Mouse (Mus musculus): Measurements from ENCODE around the gene Cyb561d2. TPM values are rescaled to one million over a fixed set of nuclear protein-coding genes. Genes with fewer than 3 reads are reported as not detected.

The Cyb561d2 gene
- 10 to 100 TPM; 16.0 to 20.4 TPM for total RNA-seq (2023)

DNA sequence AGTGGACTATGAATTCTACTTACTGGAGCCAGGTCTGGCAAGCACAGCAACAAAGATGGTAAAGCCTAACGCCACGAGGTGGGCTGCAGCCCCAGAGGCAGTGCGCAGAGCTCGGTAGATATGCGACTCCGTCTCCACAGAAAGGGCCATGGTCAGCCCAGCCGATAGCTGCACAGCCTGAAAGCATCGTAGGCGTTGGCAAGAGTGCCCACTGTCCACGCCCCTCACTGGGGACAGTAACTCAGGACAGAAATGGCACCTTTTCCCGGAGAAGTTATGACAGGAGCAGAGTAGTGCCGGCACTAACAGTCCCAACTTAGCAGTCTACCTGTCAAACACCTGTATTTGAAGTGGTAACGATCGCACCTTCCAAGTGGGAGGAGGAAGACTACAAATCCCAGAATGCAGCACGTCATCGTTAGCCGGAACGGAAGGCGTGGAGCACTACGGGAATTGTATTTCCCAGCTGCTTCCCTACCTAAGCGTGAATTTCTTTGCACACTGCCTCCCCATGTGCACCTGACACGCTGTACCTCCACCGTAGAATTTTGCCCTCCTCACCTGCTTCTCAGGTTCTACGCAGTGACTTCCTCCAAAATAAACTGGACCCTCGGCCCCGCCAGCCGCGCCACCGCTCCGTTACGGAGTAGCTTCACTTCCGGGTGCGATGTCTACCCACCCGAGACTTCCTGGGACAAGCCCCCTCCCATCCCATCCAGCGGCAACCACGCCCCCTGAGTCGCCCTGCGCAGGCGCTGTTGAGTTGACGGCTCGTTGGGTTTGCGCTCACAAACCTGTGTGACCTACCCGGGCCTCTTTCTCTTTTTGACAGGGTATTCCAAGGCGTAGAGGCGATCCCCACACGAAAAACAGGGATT, at the start of gene Cyb561d2, which contains the start of gene Nprl2:
Gene Cyb561d2, minus strand, starts transcription at position 720 of the 878 bp plus-strand sequence.
Gene Nprl2, plus strand, starts transcription at position 753 of the 878 bp plus-strand sequence.

DNA sequence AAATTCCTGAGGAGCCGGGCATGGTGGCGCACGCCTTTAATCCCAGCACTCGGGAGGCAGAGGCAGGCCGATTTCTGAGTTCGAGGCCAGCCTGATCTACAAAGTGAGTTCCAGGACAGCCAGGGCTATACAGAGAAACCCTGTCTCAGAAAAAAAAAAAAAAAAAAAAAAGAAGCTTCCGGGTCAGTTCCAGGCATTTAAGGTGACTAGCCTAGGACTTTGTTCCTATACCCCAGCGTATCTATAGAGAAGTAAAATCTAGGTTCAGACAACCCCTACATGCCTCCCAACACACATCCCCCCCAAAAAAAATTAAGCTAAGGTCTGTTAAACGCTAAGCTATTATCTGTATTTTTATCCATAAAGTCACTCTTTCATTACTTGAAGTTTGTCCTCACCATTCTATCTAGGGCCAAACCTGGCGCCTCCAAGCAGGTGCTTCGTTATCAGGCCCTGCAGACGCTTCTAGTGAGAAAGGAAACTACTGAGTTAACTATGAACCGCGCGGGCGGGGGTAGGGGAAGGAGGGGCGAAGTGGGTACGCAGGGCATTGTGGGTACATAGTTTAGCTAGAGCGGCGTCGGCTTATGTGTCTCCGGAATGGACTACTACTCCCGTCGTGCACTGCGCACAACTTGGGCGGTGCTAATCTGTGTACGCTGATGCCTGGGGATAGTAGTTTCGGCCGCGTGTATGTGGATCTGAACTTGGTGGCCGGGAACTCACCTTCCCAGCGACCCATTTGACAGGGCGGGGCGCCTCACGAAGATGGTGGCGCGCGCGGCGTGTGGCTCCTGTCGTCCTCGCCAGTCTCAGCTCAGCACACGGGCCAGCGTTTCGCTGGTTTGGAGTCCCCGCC, 45.2 kb upstream of the Cyb561d2 start, which contains the start of gene Ifrd2:
Gene Ifrd2, plus strand, starts transcription at position 669 of the 859 bp plus-strand sequence.

DNA sequence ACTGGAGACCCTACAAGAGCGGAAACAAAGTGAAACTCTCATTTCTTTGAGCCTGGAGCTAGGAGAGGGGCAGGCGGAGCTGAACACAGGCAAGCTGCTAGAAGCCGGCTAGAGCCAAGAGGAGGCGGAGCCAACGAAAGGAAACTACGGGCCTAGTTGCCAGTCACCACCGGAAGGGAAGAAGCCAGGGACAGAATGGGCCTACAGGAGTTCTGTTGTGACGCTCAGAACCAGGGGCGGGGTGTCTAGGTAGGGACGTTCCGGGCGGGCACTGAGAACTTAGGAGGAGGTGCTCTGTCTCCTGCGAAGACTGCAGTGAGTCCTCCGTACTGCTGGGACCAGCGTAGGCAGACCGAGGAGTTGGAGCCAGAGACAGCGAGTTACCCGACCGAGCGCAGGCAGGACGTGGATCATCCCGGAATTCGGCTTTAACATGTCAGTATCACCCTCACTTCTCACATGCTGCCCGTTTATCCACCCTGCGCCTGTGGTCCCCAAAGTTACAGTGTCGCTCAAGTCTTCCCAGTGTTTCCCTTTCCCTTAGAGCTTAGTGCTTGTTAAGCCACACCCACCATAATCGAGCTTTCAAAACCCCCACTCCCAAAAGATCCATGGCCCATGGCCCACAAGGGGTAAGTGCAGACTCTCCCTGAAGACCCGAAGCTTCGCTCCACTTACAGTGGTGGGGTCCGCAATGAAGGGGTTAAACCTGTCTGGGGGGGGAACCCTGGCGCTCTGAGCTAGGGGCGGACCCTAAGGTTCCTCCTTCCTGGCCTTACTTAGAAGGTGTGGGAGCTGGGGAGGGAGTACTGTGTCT, 38.7 kb upstream of the Cyb561d2 start, which contains the start of gene Hyal3:
Gene Hyal3, plus strand, starts transcription at position 318 of the 817 bp plus-strand sequence.

DNA sequence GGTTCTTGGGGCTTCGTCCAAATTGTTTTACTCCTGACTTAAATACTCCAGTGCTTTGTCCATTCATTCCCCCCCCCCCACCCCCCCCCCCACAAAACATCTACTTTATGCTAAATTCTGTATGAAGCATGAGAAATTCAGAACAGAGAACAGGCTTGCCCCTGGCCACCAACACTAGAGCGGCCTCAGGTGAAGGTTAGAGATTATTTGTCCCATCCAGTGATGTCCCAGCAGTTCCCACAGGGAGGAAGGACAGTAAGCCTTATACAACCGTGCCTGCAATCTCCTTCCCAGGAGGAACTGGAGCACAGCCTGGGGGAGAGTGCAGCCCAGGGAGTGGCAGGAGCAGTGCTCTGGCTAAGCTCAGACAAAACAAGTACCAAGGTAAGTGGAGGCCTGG, 36.6 kb upstream of the Cyb561d2 start, which contains the start of gene Naa80:
Gene Naa80, plus strand, starts transcription at position 301 of the 400 bp plus-strand sequence.

DNA sequence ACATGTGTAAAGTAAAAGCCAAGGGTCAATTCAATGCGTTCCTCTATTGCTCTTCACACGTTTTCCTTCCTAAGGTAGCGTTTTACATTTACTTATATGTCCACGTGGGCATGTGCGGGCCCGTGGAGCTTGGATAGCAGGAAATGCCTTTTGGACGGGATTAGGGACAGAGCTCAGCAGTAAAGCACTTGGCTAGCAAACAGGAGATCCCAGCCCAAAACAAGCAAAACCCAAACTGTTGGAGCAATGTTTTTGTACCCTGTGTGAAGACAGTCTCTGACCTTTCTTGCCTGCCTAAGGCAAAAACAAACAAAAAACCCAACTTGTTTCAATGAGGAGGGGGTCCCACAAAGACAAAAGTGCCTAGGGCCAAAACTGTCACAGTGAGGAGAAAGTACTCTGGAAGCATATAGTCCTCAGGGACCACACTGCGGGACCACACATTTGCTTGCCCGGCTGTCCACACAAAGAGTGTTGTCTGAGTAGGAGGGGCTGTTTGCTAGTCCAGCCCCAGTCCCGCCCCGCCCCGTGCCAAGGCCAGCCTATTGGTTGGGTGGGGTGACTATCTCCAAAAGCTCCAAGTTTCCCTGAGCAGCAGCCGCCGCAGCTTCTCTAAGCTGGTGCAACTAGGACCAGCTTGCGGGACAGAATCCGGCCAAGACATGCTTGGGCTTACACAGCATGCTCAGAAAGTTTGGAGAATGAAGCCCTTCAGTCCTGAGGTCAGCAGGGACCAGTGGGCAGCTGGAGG, 34.5 kb upstream of the Cyb561d2 start, which contains the start of gene Hyal1:
Gene Hyal1, plus strand, starts transcription at position 571 of the 751 bp plus-strand sequence.

DNA sequence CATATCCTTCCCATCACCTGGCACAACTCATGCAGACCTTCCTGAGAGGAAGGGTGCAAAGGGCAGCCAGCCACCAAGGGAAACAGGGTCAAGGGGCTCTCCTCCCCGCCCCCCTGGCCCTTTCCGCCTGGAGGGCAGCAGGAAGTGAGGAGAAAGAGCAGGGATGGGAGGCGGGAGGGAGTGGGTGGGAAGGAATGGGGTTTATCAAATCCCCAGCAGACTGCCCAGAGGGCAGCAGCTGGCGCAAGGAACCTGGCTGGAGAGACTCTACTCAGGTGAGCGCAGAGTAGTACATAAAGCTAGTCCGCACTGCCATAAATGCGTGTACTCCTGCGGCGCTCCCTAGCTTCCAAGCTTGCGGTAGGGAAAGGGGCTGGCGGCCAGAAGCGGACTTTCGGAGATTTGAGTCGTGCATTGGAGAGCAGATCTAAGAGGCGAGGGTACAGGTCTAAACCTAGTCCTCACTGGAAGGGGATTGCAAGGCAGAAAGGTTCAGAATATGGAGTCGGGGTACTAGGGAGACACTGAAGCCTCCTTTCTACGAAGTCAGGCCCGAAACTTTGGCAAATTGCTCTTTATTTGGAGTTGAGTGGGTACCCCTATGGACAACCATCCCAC, 25.8 kb upstream of the Cyb561d2 start, which contains the start of gene Hyal2:
Gene Hyal2, plus strand, starts transcription at position 244 of the 618 bp plus-strand sequence.

DNA sequence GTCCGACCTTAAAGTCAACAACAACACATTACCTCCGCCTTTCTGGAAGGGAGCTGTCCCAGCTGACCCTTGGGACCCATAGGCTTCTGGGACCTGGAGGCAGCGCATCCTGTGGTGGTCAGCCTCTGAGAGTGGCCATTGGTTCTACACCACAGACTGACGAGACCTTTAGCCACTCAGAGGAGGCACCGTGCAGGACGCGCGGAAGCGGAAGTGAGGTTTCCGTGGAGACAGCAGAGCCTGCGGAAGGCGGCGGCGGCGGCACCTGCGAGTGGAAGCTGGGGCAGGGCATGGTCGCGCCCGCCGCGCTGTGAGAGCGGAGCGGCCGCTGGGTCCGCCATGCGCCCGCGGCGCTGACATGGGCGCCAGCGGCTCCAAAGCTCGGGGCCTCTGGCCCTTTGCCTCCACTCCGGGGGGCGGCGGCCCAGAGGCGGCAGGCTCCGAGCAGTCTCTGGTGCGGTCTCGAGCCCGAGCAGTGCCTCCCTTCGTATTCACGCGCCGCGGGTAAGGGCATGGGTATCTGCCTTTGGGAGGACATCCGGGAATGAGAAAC, 21.1 kb upstream of the Cyb561d2 start, which contains the start of gene Tusc2:
Gene Tusc2, plus strand, starts transcription at position 227 of the 553 bp plus-strand sequence.

DNA sequence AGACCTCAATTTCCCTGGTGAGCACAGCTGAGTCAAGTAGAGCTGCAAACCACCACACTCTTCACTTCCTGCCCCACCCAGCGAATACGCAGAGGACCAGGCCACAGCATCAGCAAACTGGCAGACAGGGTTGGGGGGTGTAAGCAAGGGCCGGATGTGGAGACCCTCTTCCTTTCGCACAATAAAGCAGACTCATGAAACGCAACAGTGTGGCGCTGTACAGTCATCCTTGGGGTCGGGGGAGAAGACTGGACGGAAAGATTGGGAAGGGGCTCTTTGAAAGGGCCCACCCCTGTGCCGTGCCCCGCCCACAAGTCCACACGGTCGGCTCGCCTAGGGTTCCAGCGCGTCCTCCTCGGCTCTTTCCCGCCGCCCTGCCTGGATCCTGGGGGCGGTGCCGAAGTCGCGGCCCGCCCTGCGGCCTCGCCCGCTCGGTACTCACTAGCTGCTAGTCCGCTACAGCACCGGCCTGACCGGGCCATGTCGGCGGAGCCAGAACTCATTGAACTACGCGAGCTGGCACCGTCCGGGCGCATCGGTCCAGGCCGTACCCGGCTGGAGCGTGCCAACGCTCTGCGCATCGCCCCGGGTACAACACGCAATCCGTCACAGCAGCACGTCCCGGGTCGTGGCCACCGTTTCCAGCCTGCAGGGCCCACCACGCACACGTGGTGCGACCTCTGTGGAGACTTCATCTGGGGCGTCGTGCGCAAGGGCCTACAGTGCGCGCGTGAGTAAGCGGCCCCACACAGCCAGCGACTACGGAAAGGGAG, 9.3 kb upstream of the Cyb561d2 start, which contains the start of gene Rassf1:
Gene Rassf1, plus strand, starts transcription at position 439 of the 773 bp plus-strand sequence.

DNA sequence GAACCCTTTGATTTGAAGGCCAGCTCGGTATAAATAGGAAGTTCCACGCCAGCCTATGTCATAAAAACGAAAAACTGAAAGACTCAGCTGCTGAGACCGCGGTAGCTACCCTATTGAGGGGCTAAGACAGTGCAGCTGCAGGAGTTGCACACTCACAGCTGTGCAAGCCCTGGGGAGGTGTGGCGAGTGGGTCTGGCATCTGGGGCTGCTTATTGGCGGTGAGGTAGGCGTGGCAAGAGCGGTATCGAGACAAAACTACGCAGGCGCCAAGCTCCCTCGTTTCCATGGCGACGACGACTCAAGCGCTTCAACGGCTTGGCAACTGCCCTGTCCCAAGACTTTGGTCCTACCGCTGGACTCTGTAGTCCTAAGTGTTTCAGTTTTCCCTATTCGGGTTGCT, 5.0 kb upstream of the Cyb561d2 start, which contains the start of gene Zmynd10:
Gene Zmynd10, plus strand, starts transcription at position 273 of the 400 bp plus-strand sequence.

DNA sequence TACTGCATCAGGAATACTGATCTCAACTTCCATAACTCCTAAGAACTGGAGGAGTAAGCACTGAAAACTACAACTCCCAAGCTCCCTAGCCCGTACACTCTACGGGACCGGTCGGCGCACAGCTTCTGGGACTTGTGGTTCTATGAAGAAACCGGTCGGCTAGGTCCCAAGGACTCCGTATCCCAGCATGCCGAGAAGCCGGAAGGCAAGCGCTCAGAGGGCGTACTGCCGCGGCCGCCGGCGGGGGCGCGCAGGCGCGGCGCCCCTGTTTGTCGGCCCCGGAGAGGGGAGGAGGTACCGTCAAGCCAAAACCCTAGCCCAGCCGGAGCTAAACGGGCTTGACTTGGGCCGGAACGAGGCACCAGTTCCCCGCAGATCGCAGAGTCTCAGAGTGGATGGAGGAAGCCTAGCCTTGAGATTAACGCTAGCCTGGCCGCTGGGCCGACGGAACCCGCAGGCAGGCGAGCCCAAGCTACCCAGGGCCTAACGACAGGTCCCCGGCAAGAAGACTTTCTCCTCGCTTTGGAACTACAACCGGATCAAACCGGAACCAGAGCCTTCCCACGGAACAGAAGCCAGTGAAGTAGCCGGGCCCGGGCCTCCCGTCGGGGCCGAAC, 8.1 kb downstream of the Cyb561d2 start, which contains the start of gene Tmem115:
Gene Tmem115, plus strand, starts transcription at position 155 of the 617 bp plus-strand sequence.

Other genes starting within 250 kb of the Cyb561d2 start
- gene Cish, start 246.2 kb downstream of the Cyb561d2 start, total RNA-seq (2023): 10 to 100 TPM; 28.0 to 28.6 TPM
- 1 to 10 TPM; 7.9 to 8.4 TPM for gene Hemk1, start 203.8 kb downstream of the Cyb561d2 start, total RNA-seq (2023)
- gene 6430571L13Rik, start 201.6 kb downstream of the Cyb561d2 start, total RNA-seq (2023): under 1 TPM in 1 of 2 experiments, not detected in 1; 0.50 TPM
- 1 to 10 TPM; 2.1 to 2.9 TPM for gene Cacna2d2, start 142.6 kb downstream of the Cyb561d2 start, total RNA-seq (2023)
- gene Tmem115, start 8.2 kb downstream of the Cyb561d2 start, total RNA-seq (2023): 10 to 100 TPM; 33.5 to 34.2 TPM
- 10 to 100 TPM; 27.7 to 32.8 TPM for gene Nprl2, start within 50 bp of the Cyb561d2 start, total RNA-seq (2023)
- 1 to 10 TPM in 1 of 2 experiments, under 1 TPM in 1; 0.68 to 3.0 TPM for gene Zmynd10, start 5.1 kb upstream of the Cyb561d2 start, total RNA-seq (2023)
- gene Rassf1, start 9.4 kb upstream of the Cyb561d2 start, total RNA-seq (2023): 10 to 100 TPM; 82.6 to 85.1 TPM
- gene Tusc2, start 21.1 kb upstream of the Cyb561d2 start, total RNA-seq (2023): 10 to 100 TPM; 22.7 to 28.4 TPM
- gene Hyal2, start 25.8 kb upstream of the Cyb561d2 start, total RNA-seq (2023): 1 to 10 TPM; 3.9 to 4.3 TPM
- 1 to 10 TPM; 1.9 to 2.2 TPM for gene Hyal1, start 34.7 kb upstream of the Cyb561d2 start, total RNA-seq (2023)
- gene Naa80, start 36.7 kb upstream of the Cyb561d2 start, total RNA-seq (2023): 10 to 100 TPM in 1 of 2 experiments, 1 to 10 TPM in 1; 9.4 to 14.8 TPM
- 1 to 10 TPM; 1.5 to 3.7 TPM for gene Hyal3, start 38.6 kb upstream of the Cyb561d2 start, total RNA-seq (2023)
- 10 to 100 TPM; 24.5 to 35.8 TPM for gene Ifrd2, start 45.4 kb upstream of the Cyb561d2 start, total RNA-seq (2023)
- under 1 TPM in 1 of 2 experiments, not detected in 1; 0.23 TPM for gene Sema3b, start 67.0 kb upstream of the Cyb561d2 start, total RNA-seq (2023)
- 100 to 1,000 TPM; 472 to 497 TPM for gene Gnai2, start 93.2 kb upstream of the Cyb561d2 start, total RNA-seq (2023)
- not detected for gene Slc38a3, start 127.3 kb upstream of the Cyb561d2 start, total RNA-seq (2023)
- 1 to 10 TPM; 1.3 to 2.2 TPM for gene Gnat1, start 137.5 kb upstream of the Cyb561d2 start, total RNA-seq (2023)
- gene Sema3f, start 168.3 kb upstream of the Cyb561d2 start, total RNA-seq (2023): not detected
- gene Rbm5, start 228.8 kb upstream of the Cyb561d2 start, total RNA-seq (2023): 100 to 1,000 TPM; 261 to 285 TPM